Mouse (Mus musculus): Measurements from ENCODE around the gene Ackr2.

DNA sequence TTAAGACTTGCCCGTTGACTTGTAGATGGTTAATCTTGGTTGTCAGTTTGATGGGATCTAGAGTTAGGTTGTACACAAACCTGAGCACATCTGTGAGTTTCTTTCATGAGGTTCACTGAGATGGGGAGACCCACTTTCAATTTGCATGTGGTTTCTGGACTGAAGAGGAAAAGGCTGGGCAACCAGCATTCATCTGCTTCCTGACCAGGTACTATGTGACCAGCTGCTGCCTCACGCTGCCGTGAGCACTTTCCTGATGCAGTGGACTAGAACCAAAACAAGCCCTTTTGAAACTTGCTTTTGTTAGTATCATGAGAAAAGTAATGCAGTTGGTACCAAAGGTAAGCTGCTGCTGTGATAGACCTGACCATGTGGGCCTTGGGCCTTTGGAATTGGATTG, 44.9 kb downstream of the Ackr2 start:
- TF ChIP-seq GATA1 (IDR thresholded peaks at IDR 0.05; ENCODE audit: low read length) (no peak), TAL1 (IDR thresholded peaks at IDR 0.05; ENCODE audit: low read length) (no peak)

All from erythroblast, embryonic 14.5 days (primary cell).